Mouse (Mus musculus) right cerebral cortex, postnatal 14 days (tissue): Measurements from ENCODE around the gene Lrrc73.

Experiments
- DNase-seq: peaks from one replicate; pipeline ENCODE4 v3.0.0; 2022

Gene Lrrc73

GRCm38 (mm10) chr17:46253452-46254084 lies at the start of gene Lrrc73:
TSS of gene Lrrc73 (plus strand) at chr17:46253531.
- peak; percentile 95 for DNase-seq

- DNase-seq = no peak
Observed at GRCm38 (mm10) chr17:46206676-46207075, 46.7 kb upstream of the Lrrc73 start.

DNA sequence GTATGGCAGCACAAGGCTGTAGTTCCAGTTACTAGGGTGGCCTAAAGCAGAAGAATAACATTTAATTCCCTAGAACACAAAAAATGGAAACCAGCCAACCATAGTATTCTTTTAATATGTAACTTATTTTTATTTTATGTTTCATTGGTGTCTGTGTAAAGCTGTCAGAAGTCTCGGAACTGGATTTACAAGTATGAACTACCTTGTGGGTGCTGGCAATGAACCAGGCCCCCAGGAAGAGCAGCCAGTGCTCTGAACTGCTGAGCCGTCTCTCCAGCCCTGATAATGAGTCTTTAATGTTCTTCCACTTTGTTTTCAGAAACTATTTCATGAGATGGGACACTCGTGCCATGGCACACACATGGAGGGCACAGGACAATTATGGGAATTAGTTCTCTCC lies 42.8 kb upstream of the Lrrc73 start:
- DNase-seq = no peak

GRCm38 (mm10) chr17:46221601-46222000 lies 31.7 kb upstream of the Lrrc73 start:
- no peak for DNase-seq

GRCm38 (mm10) chr17:46227576-46227975 lies 25.8 kb upstream of the Lrrc73 start:
- no peak for DNase-seq

- no peak for DNase-seq
Observed at GRCm38 (mm10) chr17:46236067-46236466, 17.3 kb upstream of the Lrrc73 start.

DNA sequence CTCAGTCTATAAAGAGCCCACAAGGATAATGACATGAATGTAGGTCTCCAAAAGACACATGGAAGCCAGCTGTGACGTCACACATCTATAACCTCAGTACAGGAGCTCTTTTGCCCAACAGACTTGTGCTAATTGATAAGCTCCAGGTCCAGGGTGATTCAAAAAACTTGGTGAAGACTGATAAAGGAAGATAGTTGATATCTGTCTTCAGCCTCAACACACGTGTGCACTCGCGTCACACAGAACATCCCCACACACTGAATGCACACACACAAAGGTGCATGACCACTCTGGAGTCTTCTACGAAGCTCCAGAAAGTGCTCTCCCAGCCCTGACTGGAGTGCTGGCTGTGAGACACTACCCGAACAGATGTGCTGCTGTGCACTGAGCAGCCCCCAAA lies 16.3 kb upstream of the Lrrc73 start:
- no peak for DNase-seq

DNA sequence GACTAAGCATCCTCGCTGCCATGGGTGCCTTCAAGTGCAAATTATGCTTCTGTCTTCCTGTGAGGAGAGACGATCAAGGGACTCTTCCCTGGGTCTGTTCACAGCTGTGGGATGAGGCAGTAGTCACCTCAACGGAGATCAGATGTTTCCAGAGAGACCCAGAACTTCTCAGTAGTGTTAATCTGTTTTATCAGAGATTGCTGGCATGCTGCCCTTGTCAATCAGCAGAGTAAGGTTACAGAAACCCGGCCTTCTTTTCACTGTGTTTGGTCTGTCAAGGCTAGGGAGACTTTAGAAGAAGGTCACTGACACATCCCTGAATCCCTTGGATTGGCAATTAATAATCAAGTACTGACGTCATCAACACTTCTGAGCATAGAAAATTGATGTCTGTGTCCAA lies 15.9 kb upstream of the Lrrc73 start:
- DNase-seq = no peak

DNA sequence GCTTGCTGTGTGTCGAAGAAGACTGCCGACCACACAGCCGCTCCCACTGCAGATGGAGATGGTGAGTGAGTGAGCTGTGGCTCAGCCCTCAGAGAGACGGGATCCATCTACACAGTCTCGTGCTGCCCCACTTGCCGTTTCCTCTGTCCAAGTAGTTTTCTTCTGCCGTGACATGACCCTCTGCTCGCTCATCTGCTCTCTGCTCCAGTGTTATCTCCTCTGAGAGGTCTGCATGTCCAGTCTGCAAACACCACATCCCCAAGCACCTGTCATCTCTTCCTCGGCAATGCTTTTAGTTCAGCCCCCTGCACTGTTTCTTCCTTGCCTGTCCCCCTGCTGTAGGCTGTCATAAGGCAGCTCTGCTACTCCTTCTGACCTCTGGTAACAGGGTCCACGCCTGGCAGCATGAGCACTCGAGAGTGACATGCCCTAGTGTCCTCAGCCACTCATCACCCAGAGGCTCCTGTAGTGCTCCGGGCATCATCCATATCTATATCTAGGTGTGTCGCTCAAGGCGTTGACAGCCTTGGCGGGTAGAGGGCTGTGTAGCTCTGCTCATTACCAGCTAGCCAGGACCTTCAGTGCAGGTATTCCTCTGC lies 13.7 kb upstream of the Lrrc73 start:
- DNase-seq = no peak

DNA sequence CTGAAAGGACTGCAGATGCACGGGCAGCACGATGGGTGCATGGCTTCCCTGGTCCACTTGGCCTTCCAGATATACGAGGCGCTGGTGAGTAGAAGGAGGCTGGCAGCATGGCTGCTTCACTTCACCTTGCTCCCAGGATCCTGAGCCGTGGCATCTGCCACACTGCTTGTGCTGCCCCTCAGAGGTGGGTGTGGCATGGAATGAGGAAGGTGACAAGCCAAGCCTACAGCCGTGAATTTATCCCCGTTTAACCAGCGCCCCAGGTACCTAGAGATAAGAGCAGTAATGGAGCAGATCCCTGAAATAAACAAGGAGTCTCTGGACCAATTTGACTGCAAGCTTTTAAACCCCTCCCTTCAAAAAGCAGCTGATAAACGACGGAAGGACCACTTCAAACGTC lies 11.9 kb upstream of the Lrrc73 start:
- no peak for DNase-seq

DNA sequence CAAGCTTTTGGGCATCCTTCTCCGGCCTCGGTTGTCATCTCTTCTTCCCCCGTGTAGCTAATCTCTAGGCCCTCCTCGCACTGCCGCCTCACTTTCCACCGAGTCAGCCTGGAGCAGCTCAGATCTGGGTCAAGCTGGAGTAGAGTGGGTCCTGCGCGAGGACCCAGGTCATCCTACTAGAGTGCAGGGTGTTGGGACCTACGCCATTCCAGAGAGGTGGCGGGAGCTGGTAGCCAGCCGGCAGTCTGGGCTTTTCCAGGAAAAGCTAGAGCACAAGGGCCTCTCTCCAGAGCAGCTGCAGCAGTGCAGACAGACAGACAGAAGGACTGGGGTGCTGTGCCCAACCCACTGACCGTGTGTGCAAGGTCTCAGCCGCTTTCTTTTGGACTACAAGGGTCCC lies 11.1 kb upstream of the Lrrc73 start:
- no peak for DNase-seq

DNA sequence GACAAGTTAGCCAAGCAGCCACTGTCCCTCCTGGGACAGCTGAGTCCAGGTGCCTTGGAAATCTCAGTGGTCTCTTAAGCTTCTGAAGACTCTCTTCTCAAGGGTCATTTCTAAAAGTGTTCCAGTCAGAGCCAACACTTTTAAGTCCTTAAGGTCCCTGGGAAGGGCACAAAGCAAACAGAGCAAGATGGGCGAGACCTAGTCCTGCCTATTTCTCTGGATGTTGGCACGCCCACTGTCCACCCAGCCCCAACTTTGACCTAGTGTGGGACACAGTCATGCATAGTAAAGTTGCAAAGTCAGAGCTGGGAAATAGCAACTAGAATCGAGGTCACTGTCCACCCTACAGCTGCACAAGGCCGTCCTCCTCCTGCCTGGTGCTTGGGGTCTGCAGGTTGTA lies 10.3 kb upstream of the Lrrc73 start:
- no peak for DNase-seq

GRCm38 (mm10) chr17:46243624-46244023 lies 9.7 kb upstream of the Lrrc73 start:
- DNase-seq = no peak

- no peak for DNase-seq
Observed at GRCm38 (mm10) chr17:46244579-46244978, 8.8 kb upstream of the Lrrc73 start.

GRCm38 (mm10) chr17:46247512-46248188 lies 5.7 kb upstream of the Lrrc73 start, which contains the start of the genes Polr1c and Yipf3:
TSS of gene Polr1c (minus strand) at chr17:46248054.
TSS of gene Yipf3 (plus strand) at chr17:46248080.
- peak; percentile 96 for DNase-seq

DNA sequence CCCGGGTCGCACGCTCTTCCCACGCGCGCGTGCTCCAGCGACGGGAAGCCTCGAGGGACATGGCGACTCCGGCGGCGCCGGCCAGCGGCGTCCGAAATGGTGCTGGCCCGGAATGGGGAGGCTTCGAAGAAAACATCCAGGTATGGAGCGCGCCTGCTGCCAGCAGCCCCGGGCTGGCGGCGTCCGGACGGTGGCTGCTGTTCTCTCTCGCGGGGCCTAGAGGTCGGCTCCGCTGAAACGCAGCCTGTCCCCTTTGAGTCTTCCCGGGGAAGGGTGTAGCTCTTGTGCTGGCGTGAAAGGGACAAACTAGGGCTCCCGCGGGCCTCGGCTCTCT lies 5.2 kb upstream of the Lrrc73 start:
- no peak for DNase-seq

GRCm38 (mm10) chr17:46251174-46251573 lies 2.2 kb upstream of the Lrrc73 start:
- no peak for DNase-seq

DNA sequence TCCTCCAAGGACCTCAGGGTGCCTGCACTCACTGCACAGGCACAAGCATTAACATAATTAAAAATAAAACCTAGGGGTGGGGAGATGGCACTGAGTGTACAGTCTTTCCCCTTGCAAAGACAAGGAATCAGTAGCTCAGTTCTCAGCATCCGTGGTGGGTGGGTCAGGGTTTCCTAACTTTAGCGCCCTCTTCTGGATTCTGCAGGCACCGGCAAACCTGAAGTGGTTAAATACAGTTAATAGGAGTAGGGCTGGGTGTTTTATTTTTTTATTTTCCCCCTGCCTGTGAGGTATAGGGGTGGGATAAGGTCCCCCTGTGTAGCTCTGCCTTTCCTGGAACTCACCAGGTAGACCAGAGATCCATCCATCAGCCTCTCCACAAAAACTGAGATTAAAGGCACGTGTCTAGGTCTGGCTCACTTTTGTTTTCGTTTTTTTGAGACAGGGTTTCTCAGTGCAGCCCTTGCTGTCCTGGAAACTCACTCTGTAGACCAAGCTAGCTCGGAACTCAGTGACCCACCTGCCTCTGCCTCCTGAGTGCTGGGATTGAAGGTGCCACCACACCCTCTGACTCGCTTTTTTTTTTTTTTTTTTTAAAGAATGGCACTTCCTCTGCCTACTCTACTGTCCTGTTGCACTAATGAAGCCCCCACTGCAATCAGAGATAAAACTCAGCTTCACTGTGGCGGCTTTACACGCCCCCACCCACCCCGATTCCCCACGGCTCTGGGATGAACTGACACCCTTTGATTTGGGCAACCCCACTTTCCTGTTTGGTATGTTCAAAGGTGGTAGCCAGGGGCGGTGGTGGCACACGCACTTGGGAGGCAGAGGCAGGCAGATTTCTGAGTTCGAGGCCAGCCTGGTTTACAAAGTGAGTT lies 520 bp upstream of the Lrrc73 start:
- DNase-seq = no peak

DNA sequence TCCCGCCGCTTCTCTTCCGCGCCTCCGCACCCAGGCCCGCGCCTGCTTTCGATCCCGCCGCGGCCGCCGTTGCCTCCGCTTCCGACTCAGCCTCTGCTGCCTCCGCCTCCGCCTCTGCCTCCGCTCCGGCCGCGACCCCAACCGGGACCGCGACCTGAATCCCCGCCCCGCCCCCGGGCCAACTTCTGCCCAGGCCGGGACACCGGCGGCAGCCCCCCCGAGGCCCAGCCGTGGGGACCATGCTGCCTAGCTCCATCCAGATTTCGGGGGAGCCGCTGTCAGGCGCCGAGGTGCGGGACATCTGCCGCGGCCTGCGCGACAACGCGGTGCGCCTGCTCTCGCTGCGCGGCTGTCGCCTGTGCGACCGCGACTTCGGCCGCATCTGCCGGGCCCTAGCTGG lies 775 bp downstream of the Lrrc73 start:
- peak; percentile 48 for DNase-seq

- DNase-seq = no peak
Observed at GRCm38 (mm10) chr17:46255147-46255546, 1.8 kb downstream of the Lrrc73 start.

- DNase-seq = no peak
Observed at GRCm38 (mm10) chr17:46258279-46259053, 5.1 kb downstream of the Lrrc73 start.

- DNase-seq = no peak
Observed at GRCm38 (mm10) chr17:46259675-46260074, 6.3 kb downstream of the Lrrc73 start.
